Mouse (Mus musculus): ENCODE results near the gene Hdac7.

- TF ChIP-seq GATA1 (IDR thresholded peaks at IDR 0.05; ENCODE audit: borderline replicate concordance, low read length), result no peak
- TF ChIP-seq CTCF (IDR thresholded peaks at IDR 0.05; ENCODE audit: low read depth, low read length), result no peak
These were observed 99.4 kb downstream of the Hdac7 start for GRCm38 (mm10) chr15:97744930-97745329.
